Mouse (Mus musculus) olfactory bulb, adult 2 months (tissue): Measurements from ENCODE around the gene Asgr1.

Experiments
- CTCF ChIP-seq: fragments of 200-500 bp; IDR thresholded peaks from 2 replicates; pipeline ENCODE4 v1.5.1; 2012; ENCODE audit warnings: low read depth, mild to moderate bottlenecking, low read length, moderate library complexity; ENCODE audit not compliant: insufficient read depth
- POLR2A ChIP-seq: fragments of 200-500 bp; IDR thresholded peaks from 2 replicates; pipeline ENCODE4 v1.6.1; 2012; ENCODE audit warnings: mild to moderate bottlenecking, low read depth, low read length, moderate library complexity; ENCODE audit not compliant: insufficient read depth

GRCm38 (mm10) chr11:70077441-70077840, 23.6 kb downstream of the Asgr1 start:
- TF ChIP-seq POLR2A (no peak), CTCF (no peak)
